Mouse (Mus musculus) frontal cortex, postnatal 14 days (tissue): ENCODE measurements around the gene Ubr4.
"Not testable (repeated sequence)": the region's sequence is repeated elsewhere in the genome, so short reads cannot be mapped to it uniquely, and the experiment has no call there.

ENCODE experiments used
- DNase-seq, 2 experiments: peaks; one replicate each; pipeline ENCODE4 v3.0.0; 2022; ENCODE audit warnings: low spot score in 2 of 2

Gene Ubr4

DNA sequence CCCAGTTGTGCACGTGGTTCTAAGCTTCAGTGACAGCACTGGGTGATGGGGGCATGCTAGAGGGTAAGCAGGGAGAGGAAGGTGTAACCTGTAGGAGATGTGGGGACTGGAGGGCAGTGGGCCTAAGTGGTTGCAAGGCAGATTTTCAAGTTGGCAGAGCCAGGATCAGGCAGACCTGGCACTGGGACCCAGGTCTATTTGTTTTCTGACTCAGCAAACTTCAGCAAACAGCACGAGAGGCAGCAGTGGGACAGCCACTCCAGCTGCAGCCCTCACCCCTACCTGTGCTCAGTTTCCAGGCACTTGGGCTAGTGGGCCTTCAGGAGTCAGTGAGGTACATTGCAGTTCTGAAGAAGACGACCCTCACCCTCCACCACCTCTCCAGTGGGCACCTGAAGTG is 4.8 kb downstream of the Ubr4 start:
- DNase-seq, result no peak

DNA sequence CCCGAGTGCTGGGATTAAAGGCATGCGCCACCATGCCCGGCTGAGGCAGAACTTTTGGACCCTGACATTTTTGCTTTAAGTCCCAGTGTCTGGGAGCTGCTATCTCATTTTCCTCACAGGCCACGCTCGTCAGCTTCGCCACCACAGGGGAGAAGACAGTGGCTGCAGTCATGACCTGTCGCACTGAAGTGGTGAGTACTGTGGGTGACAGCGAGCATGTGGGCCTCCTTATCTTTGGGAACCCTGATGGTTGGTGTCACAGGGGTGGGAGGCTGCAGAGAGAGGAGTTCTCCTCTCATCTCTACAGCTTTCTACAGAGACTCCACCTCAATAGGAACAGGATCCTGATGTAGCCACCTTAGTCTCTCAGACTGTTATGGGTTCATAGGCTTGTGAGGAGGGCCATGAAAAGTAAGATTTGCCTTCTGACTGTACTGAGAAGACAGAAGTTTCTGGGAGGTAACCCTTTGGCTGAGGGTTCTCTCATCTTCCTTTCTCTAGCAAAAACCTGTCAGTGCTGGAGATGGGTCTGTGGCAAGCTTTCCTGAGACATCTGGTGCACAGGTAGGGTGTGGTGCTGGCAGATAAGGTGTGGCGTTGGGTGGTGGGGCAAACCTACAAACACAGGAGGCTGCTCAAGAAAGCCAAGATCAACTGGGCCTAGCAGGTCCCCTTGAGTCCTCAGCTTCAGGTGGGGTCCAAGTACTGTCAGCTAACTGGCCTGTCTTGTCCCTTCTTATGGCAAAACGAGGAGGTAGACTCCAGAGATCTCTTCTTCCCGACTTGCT is 8.5 kb downstream of the Ubr4 start:
- no peak for DNase-seq

GRCm38 (mm10) chr4:139367336-139367735 is 14.9 kb downstream of the Ubr4 start:
- DNase-seq, result no peak

GRCm38 (mm10) chr4:139368038-139368437 is 15.6 kb downstream of the Ubr4 start:
- DNase-seq, result no peak

GRCm38 (mm10) chr4:139373130-139373529 is 20.7 kb downstream of the Ubr4 start:
- no peak for DNase-seq

DNA sequence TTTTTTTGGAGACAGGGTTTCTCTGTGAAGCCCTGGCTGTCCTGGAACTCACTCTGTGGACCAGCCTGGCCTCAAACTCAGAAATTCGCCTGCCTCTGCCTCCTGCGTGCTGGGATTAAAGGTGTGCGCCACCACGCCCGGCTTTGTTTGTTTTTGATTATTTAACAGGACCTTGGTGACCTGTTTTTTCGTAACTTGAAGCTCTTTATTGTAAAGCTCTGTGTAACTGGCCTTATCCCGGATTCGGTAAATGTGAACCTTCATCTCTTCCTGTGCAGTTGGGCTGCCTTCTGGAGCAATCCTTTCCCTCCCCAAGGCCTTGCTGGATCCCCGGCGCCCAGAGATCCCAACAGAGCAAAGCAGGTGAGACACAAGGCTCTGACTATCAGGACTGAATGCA is 21.1 kb downstream of the Ubr4 start:
- no peak for DNase-seq

GRCm38 (mm10) chr4:139379719-139380118 is 27.3 kb downstream of the Ubr4 start:
- no peak for DNase-seq

- peak; percentile 99 for DNase-seq
Measured at GRCm38 (mm10) chr4:139380207-139380748, 27.9 kb downstream of the Ubr4 start.

DNA sequence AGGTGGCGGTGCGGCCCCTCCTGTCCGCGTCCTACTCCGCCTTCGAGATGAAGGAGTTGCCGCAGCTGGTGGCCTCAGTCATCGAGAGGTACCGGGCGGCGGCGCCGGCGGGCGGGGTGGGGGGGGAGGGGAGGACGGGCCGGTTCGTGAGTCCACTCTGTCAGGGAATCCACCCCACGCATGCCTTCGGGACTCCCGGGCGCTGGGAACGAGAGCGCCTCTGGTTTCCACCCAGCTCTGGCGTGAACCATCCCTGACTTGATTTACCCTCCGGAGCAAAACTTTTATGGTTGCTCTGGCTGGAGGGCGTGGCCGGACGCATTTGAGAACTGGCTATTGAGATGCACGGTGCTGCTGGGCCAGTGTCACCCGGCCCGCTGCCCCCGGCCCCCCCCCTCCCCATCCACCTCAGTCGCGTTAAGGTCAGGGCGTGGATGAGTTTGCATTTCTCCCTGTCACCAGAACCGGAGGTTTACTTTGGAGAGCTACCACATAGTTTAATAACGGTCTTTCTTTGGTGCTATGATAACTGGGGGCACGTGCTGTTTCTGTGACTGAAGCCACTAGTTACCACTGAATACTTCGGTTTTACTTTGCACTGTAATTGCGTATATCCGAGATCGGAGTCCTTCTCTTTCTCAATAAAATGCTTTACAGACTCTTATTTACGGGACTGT is 28.5 kb downstream of the Ubr4 start:
- no peak for DNase-seq

- no peak for DNase-seq
Measured at GRCm38 (mm10) chr4:139381452-139381845, 29.0 kb downstream of the Ubr4 start.

DNA sequence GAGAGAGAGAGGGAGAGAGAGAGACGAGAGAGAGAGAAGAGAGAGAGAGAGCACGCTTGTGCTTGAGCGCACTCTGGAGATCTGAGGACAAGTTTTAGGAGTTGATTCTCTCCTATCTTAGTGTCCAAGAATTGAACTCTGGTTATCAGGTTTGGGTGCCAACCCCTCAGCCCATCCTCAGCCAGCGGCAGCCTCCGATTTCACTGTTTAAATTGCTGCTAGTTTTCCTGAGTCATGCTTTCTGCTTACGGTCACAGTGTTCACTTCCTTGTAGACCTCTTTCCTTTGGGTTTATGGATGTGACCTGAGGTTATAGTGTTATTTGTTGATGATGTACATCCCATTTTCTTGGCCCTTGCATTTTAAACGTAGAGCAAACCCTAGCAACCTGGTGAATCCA is 29.8 kb downstream of the Ubr4 start:
- no peak for DNase-seq

GRCm38 (mm10) chr4:139385841-139386240 is 33.4 kb downstream of the Ubr4 start:
- not testable (repeated sequence) for DNase-seq

DNA sequence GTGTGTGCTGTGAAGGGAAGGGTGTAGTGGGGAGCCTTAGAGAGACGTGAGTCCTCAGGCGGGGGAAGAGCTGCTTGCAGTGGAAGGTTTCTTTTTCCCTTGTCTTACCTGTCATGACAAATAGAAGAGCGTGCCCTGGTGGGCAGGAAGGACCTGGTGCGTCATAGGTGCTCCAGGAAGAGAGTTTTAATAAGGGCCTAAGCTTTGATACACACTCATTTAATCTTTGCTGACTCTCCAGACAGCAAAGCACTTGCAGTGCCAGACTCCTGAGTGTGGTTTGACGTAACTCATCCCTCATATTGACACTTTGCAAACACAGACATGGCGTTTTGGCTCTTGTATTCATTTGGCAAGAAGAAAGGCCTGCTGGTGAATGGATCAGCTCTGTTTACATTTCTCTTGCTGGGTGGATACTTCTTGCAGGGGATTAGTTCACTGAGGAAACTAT is 34.5 kb downstream of the Ubr4 start:
- DNase-seq, result no peak

DNA sequence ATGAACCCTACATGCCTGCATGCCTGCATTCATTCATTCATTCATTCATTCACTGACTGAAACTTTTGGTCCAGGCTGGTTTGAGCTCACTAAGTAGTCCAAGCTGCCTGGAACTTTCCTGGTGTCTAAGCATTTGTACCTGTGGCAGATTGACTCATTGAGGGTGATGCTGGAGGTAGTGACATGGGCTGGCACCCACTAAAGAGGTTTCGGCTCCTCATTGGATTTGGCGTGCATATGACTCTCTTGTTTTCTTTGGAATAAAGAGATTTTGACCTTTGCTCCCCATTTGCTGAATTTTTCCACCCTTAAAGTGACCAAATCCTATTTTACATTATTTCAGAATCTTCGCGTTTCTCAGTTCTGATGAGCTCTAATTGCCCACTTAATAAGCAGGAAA is 37.1 kb downstream of the Ubr4 start:
- no peak for DNase-seq

DNA sequence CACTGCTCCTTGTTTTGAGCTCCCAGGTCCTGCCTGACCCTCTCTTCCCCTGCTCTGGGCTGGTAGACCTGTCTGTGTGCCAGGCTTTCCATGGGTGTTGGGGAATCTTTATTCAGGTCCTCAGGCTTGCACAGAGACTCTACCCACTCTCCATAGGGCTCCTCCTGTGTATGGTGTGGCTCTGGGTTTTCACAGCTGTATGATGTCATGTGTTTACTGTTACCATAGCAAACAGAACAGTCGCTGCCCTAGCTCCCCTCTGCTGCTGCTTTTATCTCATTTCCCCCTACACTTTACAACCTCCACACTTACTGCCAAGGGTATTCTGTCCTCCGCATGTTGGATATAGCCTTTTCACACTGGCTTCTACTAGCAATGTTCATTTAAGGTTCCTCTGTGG is 43.0 kb downstream of the Ubr4 start:
- DNase-seq, result no peak

- no peak for DNase-seq
Measured at GRCm38 (mm10) chr4:139400487-139400886, 48.1 kb downstream of the Ubr4 start.

- no peak for DNase-seq
Measured at GRCm38 (mm10) chr4:139403214-139403613, 50.8 kb downstream of the Ubr4 start.

- no peak for DNase-seq
Measured at GRCm38 (mm10) chr4:139411351-139411750, 58.9 kb downstream of the Ubr4 start.

DNA sequence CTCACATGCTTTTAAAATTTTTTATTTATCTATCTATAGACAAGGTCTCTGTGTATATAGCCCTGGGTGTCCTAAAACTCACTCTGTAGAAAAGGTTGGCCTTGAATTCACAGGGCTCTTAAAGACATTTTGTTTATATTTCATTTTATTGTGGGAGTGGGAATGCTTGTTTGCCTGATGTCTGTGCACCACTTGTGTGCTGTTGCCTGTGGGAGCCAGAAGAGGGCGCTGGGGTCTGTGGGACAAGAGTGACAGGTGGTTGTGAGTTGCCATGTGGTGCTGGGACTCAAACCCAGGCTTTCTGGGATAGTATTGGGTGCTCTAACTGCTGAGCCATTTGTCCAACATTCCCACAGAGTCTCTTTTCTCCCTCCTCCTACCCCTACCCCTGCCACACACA is 65.5 kb downstream of the Ubr4 start:
- no peak for DNase-seq

DNA sequence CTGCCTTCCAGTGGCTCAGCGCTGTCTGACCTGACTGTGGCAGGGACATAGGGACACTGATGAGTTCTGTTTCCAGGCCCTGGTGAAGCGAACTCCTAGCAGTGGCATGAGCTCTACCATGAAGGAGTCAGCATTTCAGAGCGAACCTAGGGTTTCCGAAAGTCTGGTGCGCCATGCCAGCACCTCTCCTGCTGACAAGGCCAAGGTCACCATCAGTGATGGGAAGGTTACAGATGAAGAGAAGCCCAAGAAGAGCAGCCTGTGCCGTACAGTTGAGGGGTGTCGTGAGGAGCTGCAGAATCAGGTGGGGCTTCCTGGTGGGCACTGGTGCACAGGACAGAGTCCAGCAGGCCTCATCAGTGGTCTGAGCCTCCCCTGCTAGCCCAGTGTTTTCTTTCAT is 69.2 kb downstream of the Ubr4 start:
- no peak for DNase-seq

- no peak for DNase-seq
Measured at GRCm38 (mm10) chr4:139422409-139422808, 70.0 kb downstream of the Ubr4 start.

- DNase-seq, result no peak
Measured at GRCm38 (mm10) chr4:139423270-139423669, 70.9 kb downstream of the Ubr4 start.

DNA sequence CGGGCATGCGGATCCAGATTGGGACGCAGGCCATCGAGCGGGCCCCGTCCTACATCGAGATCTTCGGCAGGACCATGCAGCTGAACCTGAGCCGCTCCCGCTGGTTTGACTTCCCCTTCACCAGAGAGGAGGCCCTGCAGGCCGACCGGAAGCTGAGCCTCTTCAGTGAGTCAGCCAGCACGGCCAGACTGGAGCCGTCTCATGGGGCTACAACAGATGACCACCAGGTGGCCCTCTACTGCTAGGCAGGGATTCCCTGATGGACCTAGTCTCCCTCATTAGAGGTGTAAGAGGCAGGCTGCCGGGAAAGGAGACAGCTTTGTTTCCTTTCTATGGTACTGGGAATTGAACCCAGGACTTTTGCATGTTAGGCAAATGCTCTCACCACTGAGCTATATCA is 77.8 kb downstream of the Ubr4 start:
- DNase-seq, result peak; percentile 52 to 58
